Mouse (Mus musculus) lung, adult 2 months (tissue): ENCODE measurements around the gene Slc37a4.

ENCODE experiments used
- CTCF ChIP-seq: fragments of 200-500 bp; IDR thresholded peaks from 2 replicates; pipeline ENCODE4 v1.5.1; 2011; ENCODE audit warnings: mild to moderate bottlenecking, low read length, control low read depth; ENCODE audit not compliant: insufficient read depth
- POLR2A ChIP-seq: fragments of 200-500 bp; IDR thresholded peaks from 2 replicates; pipeline ENCODE4 v1.6.1; 2011; ENCODE audit warnings: low read depth, mild to moderate bottlenecking, control low read depth, low read length, borderline replicate concordance; ENCODE audit errors: extremely low read depth

- TF ChIP-seq POLR2A, result no peak
- no peak for TF ChIP-seq CTCF
Measured at GRCm38 (mm10) chr9:44379862-44380261, 16.8 kb upstream of the Slc37a4 start.
